Mouse (Mus musculus) kidney, postnatal 10 days (tissue): ENCODE measurements around the gene Etl4.
"Not testable (repeated sequence)": the region's sequence is repeated elsewhere in the genome, so short reads cannot be mapped to it uniquely, and the experiment has no call there.

ENCODE experiments used
- DNase-seq: peaks from one replicate; pipeline ENCODE4 v3.0.0; 2021; ENCODE audit warnings: mixed read lengths

Gene Etl4

GRCm38 (mm10) chr2:20336176-20336575 is 426.6 kb downstream of the Etl4 start:
- no peak for DNase-seq

DNA sequence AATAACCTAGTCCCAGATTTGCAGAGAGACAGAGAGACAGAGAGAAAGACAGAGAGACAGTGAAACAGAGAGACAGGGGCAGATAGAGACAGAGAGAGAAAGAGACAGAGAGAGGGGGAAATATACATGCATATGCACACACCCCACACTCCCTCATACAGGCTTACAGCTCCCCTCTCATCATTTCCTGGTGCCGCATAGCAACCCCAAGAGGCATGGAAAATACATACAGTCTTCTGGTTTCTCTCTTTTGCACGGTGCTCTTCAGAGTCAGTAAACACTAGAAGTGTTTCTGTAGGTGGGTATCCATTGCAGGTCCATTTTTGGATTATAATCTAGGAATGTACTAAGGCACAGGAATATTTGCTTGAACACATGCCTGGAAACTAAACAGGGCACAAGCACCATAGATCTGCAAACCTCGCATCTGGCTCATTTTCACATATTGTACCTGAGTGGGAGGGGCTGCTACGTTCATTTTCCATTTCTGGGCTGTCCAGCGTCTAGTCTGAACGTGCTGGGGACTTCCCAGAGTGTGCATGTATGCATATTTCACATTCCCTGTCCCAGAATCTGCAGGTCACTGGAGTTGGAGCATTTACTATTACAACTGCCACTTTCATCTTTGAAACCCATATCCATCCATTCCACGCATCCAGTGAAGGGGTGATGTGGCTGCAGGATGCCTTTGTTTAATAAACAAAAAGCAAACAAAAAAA is 429.6 kb downstream of the Etl4 start:
- DNase-seq, result no peak

GRCm38 (mm10) chr2:20339919-20340318 is 430.3 kb downstream of the Etl4 start:
- peak; percentile 56 for DNase-seq

- no peak for DNase-seq
Measured at GRCm38 (mm10) chr2:20346873-20347272, 437.3 kb downstream of the Etl4 start.

- no peak for DNase-seq
Measured at GRCm38 (mm10) chr2:20349268-20349667, 439.7 kb downstream of the Etl4 start.

DNA sequence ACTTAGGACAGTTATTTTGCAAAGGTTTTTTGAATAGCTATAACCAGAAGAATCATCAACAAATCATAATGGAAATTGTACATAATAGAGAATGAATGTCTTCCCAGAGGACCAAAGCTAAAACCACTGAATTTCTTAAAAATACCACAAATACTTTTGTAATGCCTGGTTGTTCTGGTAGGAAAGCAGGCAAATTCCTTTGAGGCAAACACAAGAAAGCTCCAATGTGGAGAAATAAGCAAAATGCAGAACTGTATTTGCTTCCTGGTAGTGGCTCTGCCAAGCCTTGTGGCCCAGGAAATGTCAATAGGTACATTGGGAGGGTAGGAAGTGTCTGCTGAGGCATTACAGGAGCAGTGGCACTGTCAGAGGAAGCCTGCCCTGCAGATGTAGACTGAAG is 443.2 kb downstream of the Etl4 start:
- DNase-seq, result no peak

- no peak for DNase-seq
Measured at GRCm38 (mm10) chr2:20377026-20377425, 467.4 kb downstream of the Etl4 start.

DNA sequence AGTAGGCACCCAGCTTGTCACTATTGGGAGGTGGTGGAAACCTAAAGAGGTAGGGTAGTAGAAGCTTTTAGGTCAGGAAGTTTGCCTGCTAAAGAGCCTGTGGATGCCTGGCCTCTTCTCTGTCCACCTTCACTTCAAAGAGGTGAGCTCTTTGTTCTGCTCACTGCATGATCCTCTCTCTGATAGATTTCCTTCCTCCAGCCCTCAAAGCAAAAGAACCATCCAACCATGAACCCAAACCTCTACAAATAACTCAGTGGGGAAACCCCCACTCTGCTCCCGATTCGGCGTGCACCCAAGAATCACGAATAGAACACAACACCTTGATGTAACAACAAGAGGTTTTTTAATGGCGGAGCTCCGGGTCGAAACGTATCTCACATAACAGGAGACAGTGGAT is 471.3 kb downstream of the Etl4 start:
- DNase-seq, result not testable (repeated sequence)

GRCm38 (mm10) chr2:20394083-20394482 is 484.5 kb downstream of the Etl4 start:
- no peak for DNase-seq

DNA sequence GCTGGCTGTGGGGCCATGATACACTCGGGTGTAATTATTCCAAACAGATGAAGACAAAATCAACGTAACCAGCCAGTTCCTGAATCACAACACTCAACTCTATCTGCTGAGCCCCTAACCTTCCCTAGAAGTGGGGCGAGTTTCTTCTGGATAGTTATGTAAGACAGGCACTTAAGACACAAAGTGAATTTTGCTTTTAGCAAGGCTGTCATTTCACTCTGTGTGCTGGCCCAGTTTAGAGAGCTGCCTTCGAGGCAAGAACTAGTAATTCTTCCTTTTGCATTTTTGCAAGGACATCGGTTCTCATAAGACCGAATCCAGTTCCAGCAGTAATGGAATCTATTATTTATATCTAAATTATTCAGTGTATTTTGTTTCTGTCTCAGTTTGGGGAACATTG is 487.4 kb downstream of the Etl4 start:
- no peak for DNase-seq

DNA sequence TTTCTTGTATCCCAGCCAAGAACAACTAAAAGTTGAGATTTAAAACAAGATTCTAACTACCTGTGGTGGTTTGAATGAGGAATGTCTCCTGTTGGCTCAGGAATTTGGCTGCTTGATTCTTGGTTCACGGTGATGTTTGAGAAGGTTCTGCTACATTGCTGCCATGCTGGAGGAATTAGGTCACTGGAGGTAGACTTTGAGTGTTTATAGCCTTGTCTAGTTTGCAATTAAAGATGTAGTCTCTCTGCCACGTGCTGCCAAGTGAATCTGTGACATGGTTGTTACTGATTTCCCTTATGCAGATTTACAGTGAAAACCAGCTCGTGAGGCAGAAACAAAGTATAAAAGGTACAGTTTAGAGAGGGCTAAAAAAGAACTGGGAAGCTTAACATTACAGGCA is 491.0 kb downstream of the Etl4 start:
- no peak for DNase-seq

- no peak for DNase-seq
Measured at GRCm38 (mm10) chr2:20404395-20404794, 494.8 kb downstream of the Etl4 start.

GRCm38 (mm10) chr2:20407101-20407500 is 497.5 kb downstream of the Etl4 start:
- DNase-seq, result no peak

DNA sequence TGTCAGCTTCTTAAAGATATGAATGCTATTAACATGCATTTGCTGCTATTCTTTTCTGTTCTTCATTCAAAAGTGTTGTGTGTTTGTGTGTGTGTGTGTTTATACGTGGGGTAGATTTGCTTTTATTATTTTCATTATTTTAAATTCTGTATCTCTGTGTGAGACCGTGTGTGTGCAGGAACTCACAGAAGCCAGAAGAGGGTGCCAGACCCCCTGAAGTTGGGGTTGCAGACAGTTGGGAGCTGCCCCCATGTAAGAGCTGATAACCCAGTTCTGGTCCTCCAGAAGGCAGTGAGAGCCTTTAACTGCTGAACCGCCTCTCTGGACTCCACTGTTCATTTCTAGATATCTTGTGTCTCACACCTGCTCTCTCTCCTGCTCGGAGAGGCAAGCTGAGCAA is 505.3 kb downstream of the Etl4 start:
- DNase-seq, result no peak

DNA sequence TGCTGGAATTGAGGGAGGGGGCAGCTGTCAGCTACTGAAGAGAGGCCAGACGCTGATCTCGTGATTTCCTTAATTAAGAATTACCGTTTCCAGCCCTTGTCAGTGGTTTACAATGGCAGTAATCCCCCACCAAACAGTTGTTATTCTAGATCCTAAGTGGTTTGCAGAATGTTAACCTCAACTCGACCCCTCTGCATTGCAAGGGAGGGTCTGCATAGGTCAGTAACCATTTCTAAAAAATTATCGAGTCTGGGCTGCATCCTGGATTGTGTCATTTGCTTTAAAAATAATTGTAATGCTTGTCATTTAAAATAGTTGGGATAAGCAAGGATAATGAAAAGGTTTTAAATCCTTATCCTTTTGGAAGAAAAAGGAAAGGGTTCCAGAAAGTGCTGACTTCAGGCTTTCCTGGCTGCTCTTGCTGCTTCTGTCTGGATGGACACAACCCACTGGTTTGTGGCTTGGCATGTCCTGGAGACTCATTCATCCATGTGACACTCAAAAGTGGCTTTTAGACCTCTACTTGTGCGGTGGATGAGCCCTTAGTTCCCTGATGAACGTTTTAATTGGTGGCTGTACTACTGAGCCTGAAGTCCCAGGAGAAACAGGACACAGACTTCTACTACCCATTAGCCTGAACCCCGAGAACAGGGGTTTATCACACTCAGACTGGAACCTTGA is 507.5 kb downstream of the Etl4 start:
- DNase-seq, result peak; percentile 64

DNA sequence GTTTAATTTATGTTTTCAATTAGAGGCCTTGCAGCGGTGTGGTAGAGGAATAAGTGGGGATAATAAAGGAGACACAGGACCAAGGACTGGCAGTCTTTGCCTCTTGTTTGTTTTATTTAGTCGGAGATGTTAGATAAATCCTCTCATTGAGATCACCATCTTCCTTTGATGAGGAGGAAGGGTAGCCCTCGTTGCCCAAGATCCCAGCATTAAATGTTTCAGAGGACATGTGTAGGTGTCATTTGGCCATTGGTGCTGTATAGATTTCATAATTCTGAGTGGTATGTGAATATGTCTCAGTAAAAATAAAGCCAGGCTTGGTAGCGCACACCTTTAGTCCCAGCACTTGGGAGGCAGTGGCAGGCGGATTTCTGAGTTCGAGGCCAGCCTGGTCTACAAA is 508.4 kb downstream of the Etl4 start:
- DNase-seq, result no peak

DNA sequence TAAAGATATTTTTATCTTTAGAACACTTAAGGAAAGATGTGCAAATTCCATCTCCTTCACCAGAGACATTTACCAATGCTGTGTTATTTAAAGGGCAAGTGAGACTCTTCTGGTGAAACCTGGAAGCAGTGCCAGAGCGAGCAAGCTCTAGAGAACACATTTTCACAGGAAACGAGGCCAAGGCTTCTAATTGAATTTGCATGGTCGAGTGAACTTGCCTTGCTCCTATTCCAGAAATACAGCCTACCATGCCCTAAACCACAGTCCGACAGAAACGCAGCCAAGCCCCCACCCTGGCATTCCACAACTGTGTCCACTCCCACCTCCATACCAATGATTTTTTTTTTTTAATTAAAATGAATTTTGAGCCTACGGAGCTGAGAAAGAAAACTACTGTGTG is 510.4 kb downstream of the Etl4 start:
- peak; percentile 45 for DNase-seq

GRCm38 (mm10) chr2:20422275-20422674 is 512.7 kb downstream of the Etl4 start:
- DNase-seq, result no peak

DNA sequence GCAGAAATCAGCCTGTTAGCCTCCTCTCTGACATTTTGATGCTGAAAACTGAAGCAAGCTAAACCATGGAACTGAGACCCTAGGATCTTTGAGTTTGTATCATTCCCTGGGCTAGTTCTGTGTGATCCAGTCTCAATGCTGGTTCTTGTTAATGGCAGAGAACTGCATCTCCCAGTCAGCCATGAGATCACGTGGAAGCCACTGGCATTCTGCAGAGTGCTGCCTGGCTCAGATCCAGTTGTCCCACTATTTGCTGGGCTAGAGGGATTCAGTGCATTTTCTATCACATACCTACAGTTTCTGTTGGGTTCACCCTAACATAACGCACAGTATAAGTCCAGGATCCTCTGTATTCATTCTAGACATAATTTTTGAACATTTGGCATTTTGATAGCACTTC is 524.1 kb downstream of the Etl4 start:
- peak; percentile 39 for DNase-seq

DNA sequence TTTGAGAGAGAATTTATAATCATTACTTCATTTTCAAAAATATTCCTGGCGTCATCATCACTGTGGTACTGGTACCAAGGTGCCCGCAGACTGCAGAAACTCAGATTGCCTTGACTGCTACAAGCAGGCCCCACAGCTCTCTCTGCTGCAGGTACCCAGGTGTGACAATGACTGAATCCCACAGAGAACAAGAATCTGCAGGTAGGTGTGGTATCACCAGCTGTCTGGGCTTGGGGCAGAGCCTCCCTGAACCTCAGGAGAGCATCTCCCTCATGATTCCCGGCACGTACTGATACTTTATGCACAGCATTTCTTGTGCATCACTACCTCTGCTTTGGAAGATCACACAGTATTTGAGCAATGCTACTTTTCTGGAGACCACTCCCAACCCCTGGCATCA is 526.0 kb downstream of the Etl4 start:
- DNase-seq, result no peak

GRCm38 (mm10) chr2:20442731-20443130 is 533.2 kb downstream of the Etl4 start:
- DNase-seq, result no peak

- peak; percentile 62 for DNase-seq
Measured at GRCm38 (mm10) chr2:20443671-20444440, 534.3 kb downstream of the Etl4 start.

DNA sequence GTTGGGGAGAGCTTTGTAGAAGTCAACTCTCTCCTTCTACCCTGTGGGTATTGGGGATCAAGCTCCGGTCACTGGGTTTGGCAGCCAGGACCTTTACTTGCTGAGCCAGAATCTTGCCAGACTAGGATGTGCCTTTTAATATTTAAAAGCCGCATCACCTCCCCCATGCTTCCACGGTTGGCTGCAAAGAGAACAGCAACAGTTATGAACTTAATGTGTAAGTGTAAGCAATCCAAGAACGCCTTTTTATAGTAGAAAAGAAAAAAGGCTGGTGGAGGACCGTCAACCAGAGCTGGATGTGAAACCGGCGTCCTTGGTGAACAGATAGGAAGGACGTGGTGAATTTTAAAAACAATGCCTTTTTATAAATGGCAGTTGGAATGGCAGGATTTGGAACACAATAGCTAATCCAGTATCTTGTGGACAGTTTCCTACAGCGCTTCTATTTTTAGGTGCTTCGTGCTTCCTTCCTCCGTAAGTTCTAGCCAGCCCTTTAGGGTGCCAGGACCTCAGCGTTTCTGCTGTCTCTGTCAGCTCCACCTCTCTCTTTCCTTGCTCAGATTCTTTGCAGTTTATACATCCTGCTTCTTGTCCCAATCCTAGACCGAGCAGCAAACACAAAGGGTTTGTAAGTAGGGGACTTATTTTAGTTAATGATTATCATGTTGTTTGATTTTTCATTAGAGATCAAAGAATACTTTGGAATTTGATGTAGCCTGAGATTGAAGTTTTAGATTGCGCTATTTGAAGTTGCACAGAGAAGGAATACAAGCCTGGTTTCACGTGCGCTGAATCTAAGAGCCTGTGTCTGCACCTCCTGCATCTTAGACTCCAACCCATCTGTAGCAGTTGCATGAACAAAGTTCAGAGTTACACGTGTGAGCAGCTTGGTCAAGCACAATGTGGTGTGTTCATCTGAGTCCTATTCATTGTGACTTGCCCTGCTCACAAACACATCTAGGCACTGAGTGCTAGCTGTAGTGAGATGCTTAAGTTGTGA is 535.9 kb downstream of the Etl4 start:
- peak; percentile 52 for DNase-seq
